15 mouse cellular contexts compared by ENCODE assay signal in genomic region chr12:117175072-117175681, GRCm38 (mm10).
A peak's percentile ranks its signal among the peaks of the same experiment; 100 is the strongest.
DNase-seq lines count a peak whose midpoint lies in the region; ATAC-seq and TF ChIP-seq lines count a peak whose summit lies in the region.
"Had no signal": no experiment of that assay in that cellular context is flagged by ENCODE, and none has a peak within 500 bp of the region (broad histone marks: within the 10 kb centered on the region; RNA-seq: fewer than 3 reads in every experiment).

No protein-coding gene starts in this region.

- H3K27ac ChIP-seq in cortical plate, adult 2 months (ENCODE audit: insufficient read depth, low read length) = peak overlapping the region; percentile 55; the same call in 1 of the 2 replicates
- peak overlapping the region; percentile 69 for H3K27ac ChIP-seq in forebrain, postnatal 0 days (ENCODE audit: low read depth, low read length)
- H3K27ac ChIP-seq in midbrain, embryonic 12.5 days (replicated peaks) = peak overlapping the region; percentile 98
- H3K27ac ChIP-seq in liver, embryonic 11.5 days (ENCODE audit: low read depth, low read length) = no peak overlapping the region
- H3K27ac ChIP-seq: intestine, embryonic 15.5 days; kidney, postnatal 0 days; lung, embryonic 15.5 days had no signal

- peaks cover 18% of the 10 kb centered on the region for H3K4me1 ChIP-seq in cortical plate, adult 2 months (ENCODE audit: control insufficient read depth, insufficient read depth, low read length)
- H3K4me1 ChIP-seq in forebrain, postnatal 0 days (ENCODE audit: insufficient read depth) = peaks cover 29% of the 10 kb centered on the region
- H3K4me1 ChIP-seq in midbrain, embryonic 12.5 days = peaks cover 86% of the 10 kb centered on the region
- peaks cover 4% of the 10 kb centered on the region; the same call in 1 of the 2 replicates for H3K4me1 ChIP-seq in liver, embryonic 11.5 days (replicated peaks; ENCODE audit: control insufficient read depth, insufficient read depth, low read length)

- H3K4me2 ChIP-seq in forebrain, postnatal 0 days (ENCODE audit: low read depth) = no peak overlapping the region
- H3K4me2 ChIP-seq in midbrain, embryonic 12.5 days (replicated peaks) = 0 out of 2 replicates have a peak overlapping the region, but pooled peaks have one; percentile 14
- no peak overlapping the region for H3K4me2 ChIP-seq in liver, embryonic 11.5 days
- H3K4me2 ChIP-seq: intestine, embryonic 15.5 days; lung, embryonic 15.5 days had no signal

- TF ChIP-seq CTCF in cortical plate, adult 2 months (IDR thresholded peaks at IDR 0.05; ENCODE audit: extremely low read depth, insufficient read depth, low read length) = no peak
- TF ChIP-seq CTCF in forebrain, postnatal 0 days (IDR thresholded peaks at IDR 0.05; ENCODE audit: low read depth) = no peak

- TF ChIP-seq POLR2A in cortical plate, adult 2 months (IDR thresholded peaks at IDR 0.05; ENCODE audit: extremely low read depth, insufficient read depth, low read length) = no peak

- H3K4me3 ChIP-seq in cortical plate, adult 2 months (ENCODE audit: insufficient read depth, low read length) = no peak overlapping the region
- no peak overlapping the region for H3K4me3 ChIP-seq in forebrain, postnatal 0 days (ENCODE audit: low read depth, low read length)
- H3K4me3 ChIP-seq in midbrain, embryonic 12.5 days = no peak overlapping the region
- no peak overlapping the region for H3K4me3 ChIP-seq in liver, embryonic 11.5 days (ENCODE audit: low read depth, low read length)
- H3K4me3 ChIP-seq: intestine, embryonic 15.5 days; lung, embryonic 15.5 days had no signal

- no peak for ATAC-seq in forebrain, postnatal 0 days
- no peak for ATAC-seq in midbrain, embryonic 12.5 days (ENCODE audit: low FRiP score, low read depth)
- no peak for ATAC-seq in liver, embryonic 11.5 days (replicated peaks; ENCODE audit: low FRiP score)
- no peak for ATAC-seq in monocyte, adult 5-6 weeks (replicated peaks; ENCODE audit: insufficient number of reproducible peaks, low FRiP score, low TSS enrichment, poor library complexity, severe bottlenecking)
- ATAC-seq: intestine, embryonic 15.5 days had no signal

- H3K9ac ChIP-seq in forebrain, postnatal 0 days = no peak overlapping the region
- H3K9ac ChIP-seq in midbrain, embryonic 12.5 days (replicated peaks) = peak overlapping the region; percentile 49
- H3K9ac ChIP-seq in liver, embryonic 11.5 days (ENCODE audit: low read depth, low read length) = no peak overlapping the region
- H3K9ac ChIP-seq: intestine, embryonic 15.5 days; lung, embryonic 15.5 days had no signal

- H3K27me3 ChIP-seq in forebrain, postnatal 0 days (ENCODE audit: insufficient read depth, low read length) = 0 out of 2 replicates have a peak, but pooled peaks cover 4% of the 10 kb centered on the region
- no peaks in the 10 kb centered on the region for H3K27me3 ChIP-seq in midbrain, embryonic 12.5 days
- H3K27me3 ChIP-seq in liver, embryonic 11.5 days (replicated peaks; ENCODE audit: control insufficient read depth, insufficient read depth, low read length) = 0 out of 2 replicates have a peak, but pooled peaks cover 7% of the 10 kb centered on the region
- H3K27me3 ChIP-seq: intestine, embryonic 15.5 days; lung, embryonic 15.5 days had no signal

- 56% methylated on average over 15 of the region's 15 CpGs for WGBS in forebrain, postnatal 0 days
- 60% methylated on average over 15 of the region's 15 CpGs for WGBS in midbrain, embryonic 12.5 days
- 85% methylated on average over 15 of the region's 15 CpGs for WGBS in liver, embryonic 11.5 days

- DNase-seq in brain, adult 2 months (ENCODE audit: low read depth, low spot score) = peak; percentile 55
- no peak for DNase-seq in forebrain, postnatal 0 days
- no peak for DNase-seq in thymus, postnatal 0 days (ENCODE audit: low spot score)
- DNase-seq in liver, embryonic 11.5 days (ENCODE audit: low spot score) = no peak
- DNase-seq: adrenal gland, postnatal 10 days; cerebellum, postnatal 14 days; gastrocnemius, postnatal 10 days; heart, postnatal 10 days had no signal

- H3K36me3 ChIP-seq in forebrain, postnatal 0 days (ENCODE audit: insufficient read depth) = no peaks in the 10 kb centered on the region
- H3K36me3 ChIP-seq in midbrain, embryonic 12.5 days = peaks cover 6% of the 10 kb centered on the region
- H3K36me3 ChIP-seq in liver, embryonic 11.5 days (ENCODE audit: control insufficient read depth, insufficient read depth, low read length) = no peaks in the 10 kb centered on the region
- H3K36me3 ChIP-seq: G1E; intestine, embryonic 15.5 days; lung, embryonic 15.5 days had no signal

- no peaks in the 10 kb centered on the region for H3K9me3 ChIP-seq in forebrain, postnatal 0 days (ENCODE audit: low read length)
- H3K9me3 ChIP-seq in midbrain, embryonic 12.5 days = no peaks in the 10 kb centered on the region
- H3K9me3 ChIP-seq in liver, embryonic 11.5 days (ENCODE audit: control insufficient read depth, low read length) = no peaks in the 10 kb centered on the region
- H3K9me3 ChIP-seq: intestine, embryonic 15.5 days; lung, embryonic 15.5 days had no signal
